Mouse (Mus musculus) gastrocnemius, postnatal 25 days (tissue): ENCODE data around the gene Zkscan4. TPM values are rescaled to one million over a fixed set of nuclear protein-coding genes. Genes with fewer than 3 reads are reported as not detected.

Source experiments
- DNase-seq: peaks from one replicate; pipeline ENCODE4 v3.0.0; 2022
- microRNA-seq, 2 experiments: library from miRNA; unstranded; fragments of <30 nt; microRNA quantifications; one replicate each; pipeline ENCODE4 v1.2.0; 2021; ENCODE audit warnings: borderline replicate concordance in 2 of 2
- total RNA-seq, 2 experiments: library from RNA; stranded (reverse); gene quantifications; 1 replicate in 1 of 2; 2 replicates in 1 of 2; pipeline ENCODE4 v1.2.3; 2021

The Zkscan4 gene
- total RNA-seq, 2 experiments from 2014 or later, result 0.41 to 0.59 TPM

DNA sequence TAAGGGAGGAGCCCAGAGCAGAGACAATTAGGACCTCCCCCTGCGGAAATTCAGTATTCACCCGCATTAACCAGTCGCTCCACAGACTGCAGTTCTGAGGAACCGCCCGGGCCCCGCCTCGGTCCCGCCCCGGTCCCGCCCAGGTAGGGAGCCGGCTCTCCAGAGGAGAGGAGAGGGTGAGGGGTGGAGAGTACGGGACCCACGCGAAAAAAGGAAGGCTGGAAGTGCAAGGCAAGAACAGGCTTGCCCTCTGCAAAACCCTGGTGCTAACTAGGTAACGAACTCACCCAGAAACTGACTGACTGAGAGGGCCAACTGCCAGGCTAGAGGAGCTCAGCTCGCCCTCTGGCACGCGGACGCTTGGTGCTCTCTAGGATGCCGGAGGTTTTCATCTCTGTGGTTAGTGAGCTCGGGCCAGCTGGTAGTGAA, 27.5 kb downstream of the Zkscan4 start:
- peak; percentile 88 for DNase-seq

DNA sequence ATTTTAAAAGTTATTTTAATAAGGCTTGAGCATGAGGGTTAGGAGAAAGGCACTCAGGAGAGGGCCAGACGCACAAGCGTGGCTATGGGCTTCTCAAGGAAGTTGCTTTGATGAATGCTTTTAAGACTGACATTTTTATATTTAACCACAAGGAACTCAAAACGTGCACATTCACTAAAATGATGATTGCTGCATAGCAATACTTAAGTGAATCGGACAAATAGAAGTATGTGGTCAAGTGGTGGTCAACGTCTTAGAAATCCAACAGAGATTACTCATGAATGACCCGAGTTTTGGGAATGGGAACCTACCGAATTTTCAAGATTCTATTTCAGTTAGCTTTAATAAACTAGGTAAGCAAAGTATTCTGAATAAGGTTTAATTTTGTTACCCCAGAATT, 51.4 kb downstream of the Zkscan4 start:
- no peak for DNase-seq

DNA sequence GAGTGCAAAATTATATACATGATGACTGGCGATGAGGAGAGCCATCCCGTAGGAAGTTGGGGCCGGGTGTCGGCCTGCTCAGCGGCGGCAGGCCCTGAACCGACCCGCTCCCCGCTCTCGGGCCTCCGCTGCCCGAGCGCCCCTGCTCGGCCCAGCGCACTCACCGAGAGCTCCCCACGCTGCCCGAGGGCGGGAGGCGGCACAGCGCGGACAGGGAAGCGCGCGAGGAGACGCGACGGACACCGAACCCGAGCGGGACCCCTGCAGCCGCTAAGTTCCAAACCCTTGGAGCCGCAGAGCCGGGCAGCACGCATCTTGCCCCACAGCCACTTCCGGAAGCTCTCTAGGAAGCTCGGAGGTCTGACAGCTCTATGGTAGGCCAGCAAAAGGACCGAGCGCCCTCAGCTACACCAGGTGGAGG, 52.1 kb downstream of the Zkscan4 start, which contains the start of gene Zkscan8:
Gene Zkscan8, minus strand, starts transcription at position 340 of the 421 bp plus-strand sequence.
- peak; percentile 85 for DNase-seq

Small RNAs within 50 kb of the gene (microRNA-seq; reads per million reads assigned to microRNA genes)
- 0 reads per million in 2 experiments for gene Mir1896

Other genes with a start within 250 kb of the Zkscan4 start
- gene Gpx5, start 186.2 kb upstream of the Zkscan4 start, total RNA-seq, result not detected
- gene Gpx6, start 166.8 kb upstream of the Zkscan4 start, total RNA-seq, result not detected
- gene Olfr1367, start 132.0 kb upstream of the Zkscan4 start, total RNA-seq, result not detected
- 1 to 10 TPM; 4.5 to 5.0 TPM for gene Zscan12, start 116.1 kb upstream of the Zkscan4 start, total RNA-seq
- 10 to 100 TPM; 15.9 to 16.8 TPM for gene Zkscan3, start 76.2 kb upstream of the Zkscan4 start, total RNA-seq
- gene Pgbd1, start 37.8 kb upstream of the Zkscan4 start, total RNA-seq, result under 1 TPM; 0.15 to 0.27 TPM
- gene Zscan26, start 25.2 kb upstream of the Zkscan4 start, total RNA-seq, result 10 to 100 TPM; 10.2 to 10.3 TPM
- gene Nkapl, start 10.4 kb upstream of the Zkscan4 start, total RNA-seq, result under 1 TPM in 1 of 2 experiments, not detected in 1; 0.18 TPM
- not detected for gene Gm10065, start 534 bp downstream of the Zkscan4 start, total RNA-seq
- 10 to 100 TPM; 20.2 to 21.5 TPM for gene AK157302, start 16.3 kb downstream of the Zkscan4 start, total RNA-seq
- 100 to 1,000 TPM; 119 to 147 TPM for gene Gm11273, start 22.5 kb downstream of the Zkscan4 start, total RNA-seq
- 1 to 10 TPM; 3.8 to 5.4 TPM for gene Zkscan8, start 52.2 kb downstream of the Zkscan4 start, total RNA-seq
- not detected for gene Olfr1366, start 63.9 kb downstream of the Zkscan4 start, total RNA-seq
- not detected for gene Olfr1535, start 81.0 kb downstream of the Zkscan4 start, total RNA-seq
- gene Olfr1364, start 102.9 kb downstream of the Zkscan4 start, total RNA-seq, result not detected
- not detected for gene Olfr1362, start 135.1 kb downstream of the Zkscan4 start, total RNA-seq
- gene Olfr11, start 163.6 kb downstream of the Zkscan4 start, total RNA-seq, result not detected
- not detected for gene Olfr1361, start 184.5 kb downstream of the Zkscan4 start, total RNA-seq
- gene Olfr1360, start 198.5 kb downstream of the Zkscan4 start, total RNA-seq, result not detected
- gene Olfr1359, start 219.2 kb downstream of the Zkscan4 start, total RNA-seq, result not detected
- 10 to 100 TPM; 15.1 to 26.3 TPM for gene Hist1h2bl, start 237.2 kb downstream of the Zkscan4 start, total RNA-seq
- 10 to 100 TPM in 1 of 2 experiments, 1 to 10 TPM in 1; 4.4 to 21.0 TPM for gene Hist1h2ai, start 237.5 kb downstream of the Zkscan4 start, total RNA-seq
- gene Hist1h3h, start 238.8 kb downstream of the Zkscan4 start, total RNA-seq, result 10 to 100 TPM; 10.1 to 40.0 TPM
- 1 to 10 TPM; 1.1 to 5.1 TPM for gene Hist1h2bm, start 243.1 kb downstream of the Zkscan4 start, total RNA-seq